Mouse (Mus musculus): ENCODE results near the gene Ccdc103.

DNA sequence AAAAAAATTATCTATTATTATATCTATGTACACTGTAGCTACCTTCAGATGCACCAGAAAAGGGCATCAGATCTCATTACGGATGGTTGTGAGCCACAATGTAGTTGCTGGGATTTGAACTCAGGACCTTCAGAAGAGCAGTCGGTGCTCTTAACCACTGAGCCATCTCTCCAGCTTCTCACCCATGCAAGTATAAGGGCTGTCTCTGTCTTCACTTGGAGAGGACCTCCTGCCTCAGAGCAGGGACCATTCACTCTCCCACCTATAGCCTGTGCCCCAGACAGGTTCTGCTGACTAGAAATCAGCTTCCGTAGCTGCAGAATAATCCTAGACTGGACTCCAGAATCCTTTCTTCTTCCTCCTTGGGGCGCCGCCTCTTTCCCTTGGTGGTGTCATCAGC is 21.1 kb downstream of the Ccdc103 start:
- no peak for TF ChIP-seq POLR2A (IDR thresholded peaks at IDR 0.05; ENCODE audit: borderline replicate concordance, extremely low read depth, low read depth, low read length)
- TF ChIP-seq CTCF (IDR thresholded peaks at IDR 0.05; ENCODE audit: insufficient read depth, low read length) = no peak

Measured in lung, adult 2 months (tissue).